Mouse (Mus musculus): ENCODE data around the gene 1700088E04Rik.

GRCm38 (mm10) chr15:79124331-79124875 is 16.6 kb downstream of the 1700088E04Rik start:
- TF ChIP-seq POLR2A (IDR thresholded peaks at IDR 0.05; ENCODE audit: borderline replicate concordance, control insufficient read depth, low read depth, low read length) (no peak), CTCF (IDR thresholded peaks at IDR 0.05; ENCODE audit: control insufficient read depth, insufficient read depth, low read length) (no peak)
